Mouse (Mus musculus): Measurements from ENCODE around the gene Piezo1.

GRCm38 (mm10) chr8:122515699-122516098 is 35.4 kb downstream of the Piezo1 start:
- TF ChIP-seq CTCF (IDR thresholded peaks at IDR 0.05; ENCODE audit: insufficient read depth, low read depth, low read length) = no peak
- no peak for TF ChIP-seq POLR2A (IDR thresholded peaks at IDR 0.05; ENCODE audit: insufficient read depth, low read depth, low read length)

Measured in olfactory bulb, adult 2 months (tissue).